Mouse (Mus musculus): ENCODE measurements at regions not wholly inside any gene's neighbourhood (a gene's known extent, or its start where the extent isn't known, plus 50 kb on each side); places are given as distances from the start of the nearest gene placed in this dataset.
A peak's percentile ranks its signal among the peaks of the same experiment; 100 is the strongest.

DNA sequence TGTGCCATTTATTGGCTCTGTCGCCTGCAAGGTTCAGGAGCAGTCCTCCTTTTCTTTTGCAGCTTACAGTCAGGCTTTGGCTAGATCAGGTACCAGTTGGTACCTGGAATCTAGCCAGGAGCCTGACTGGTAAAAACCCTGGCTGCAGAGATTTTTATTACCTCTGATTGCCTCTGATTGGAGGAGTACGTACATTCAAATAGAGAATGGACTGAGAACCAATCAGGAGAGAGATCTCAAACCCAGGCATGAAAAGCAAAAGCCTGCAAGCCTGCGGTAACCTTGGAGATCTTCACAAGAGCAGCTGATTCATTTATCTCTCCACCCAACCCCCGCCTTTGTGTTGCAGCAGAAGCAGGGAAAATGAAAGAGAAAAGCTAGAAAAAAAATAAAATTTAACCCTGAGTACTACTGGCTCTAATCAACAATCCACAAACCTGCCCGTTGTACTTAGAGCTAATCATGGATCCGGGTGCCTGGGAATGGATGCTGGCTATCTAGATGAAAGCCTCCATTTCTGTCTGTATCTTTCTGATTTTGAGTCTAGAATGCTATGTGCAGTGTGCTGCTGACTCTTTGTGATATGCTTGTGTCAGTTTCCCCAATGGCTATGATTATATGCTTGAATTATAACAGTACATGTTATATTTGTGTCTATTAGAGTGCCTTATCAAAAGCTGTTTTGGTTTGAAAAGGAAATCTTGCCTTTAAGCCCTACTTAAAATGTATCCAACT is 406.2 kb upstream of the Ndn start:
- DNase-seq = peak; percentile 81 to 93
- Histone ChIP-seq H3K4me3 (replicated peaks; ENCODE audit: insufficient read depth, low read depth, low read length) (no peak overlapping the region), H3K27ac (ENCODE audit: insufficient read depth, low read length) (peak overlapping the region; percentile 66), H3K4me1 (ENCODE audit: control insufficient read depth, insufficient read depth, low read length) (peaks cover 9% of the 10 kb centered on the region; the same call in 1 of the 2 replicates), H3K27me3 (ENCODE audit: control insufficient read depth, insufficient read depth, low read length) (no peaks in the 10 kb centered on the region)
- 30% methylated on average over 6 of the region's 6 CpGs for WGBS
- TF ChIP-seq CTCF (IDR thresholded peaks at IDR 0.05; ENCODE audit: borderline replicate concordance, insufficient read depth, low read depth, low read length) = no peak
- peak; percentile 50; the same call in 1 of the 2 replicates for TF ChIP-seq POLR2A (IDR thresholded peaks at IDR 0.05; ENCODE audit: borderline replicate concordance, insufficient read depth, low read length)

DNA sequence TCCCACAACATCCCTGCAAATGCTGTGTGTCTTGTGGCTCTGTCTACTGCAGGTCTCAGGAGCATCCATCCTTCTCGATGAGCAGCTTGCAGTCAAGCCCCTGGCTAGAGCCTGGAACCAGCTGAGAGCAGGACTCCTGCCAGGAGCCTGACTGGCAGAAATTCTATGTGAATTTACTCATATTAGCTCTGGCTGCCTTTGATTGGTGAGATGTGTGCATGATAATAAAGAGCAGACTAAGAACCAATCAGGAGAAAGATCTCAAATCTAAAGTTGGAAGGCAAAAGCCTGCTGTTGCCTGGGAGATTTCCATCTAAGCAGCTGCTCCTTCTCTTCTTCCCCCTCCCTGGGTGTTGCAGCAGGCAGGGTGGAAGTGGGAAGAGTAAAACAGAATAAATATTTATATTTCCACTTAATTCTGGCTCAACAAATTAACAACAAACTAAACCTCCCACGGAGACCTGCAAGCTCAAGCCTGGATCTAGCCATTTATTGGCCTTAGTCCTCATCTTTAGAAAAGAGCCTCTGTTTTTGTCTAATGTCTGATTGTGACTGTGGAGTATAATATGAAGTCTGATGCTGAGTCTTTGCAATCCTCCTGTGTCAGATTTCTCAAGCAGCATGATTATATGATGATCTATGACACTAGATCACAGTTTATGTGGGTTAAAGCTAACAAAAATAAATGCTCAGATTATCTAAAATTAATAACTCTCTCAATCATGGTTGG is 364.0 kb upstream of the Ndn start:
- peak overlapping the region; percentile 65 for H3K4me3 ChIP-seq (replicated peaks; ENCODE audit: insufficient read depth, low read depth, low read length)
- TF ChIP-seq POLR2A (IDR thresholded peaks at IDR 0.05; ENCODE audit: borderline replicate concordance, insufficient read depth, low read length) = peak; percentile 90
- TF ChIP-seq CTCF (IDR thresholded peaks at IDR 0.05; ENCODE audit: borderline replicate concordance, insufficient read depth, low read depth, low read length) = no peak
- 28% methylated on average over 2 of the region's 2 CpGs for WGBS
- no peaks in the 10 kb centered on the region for H3K4me1 ChIP-seq (ENCODE audit: control insufficient read depth, insufficient read depth, low read length)
- peak overlapping the region; percentile 71; the same call in 1 of the 2 replicates for H3K27ac ChIP-seq (ENCODE audit: insufficient read depth, low read length)
- DNase-seq = peak; percentile 94 to 95
- H3K27me3 ChIP-seq (ENCODE audit: control insufficient read depth, insufficient read depth, low read length) = no peaks in the 10 kb centered on the region

DNA sequence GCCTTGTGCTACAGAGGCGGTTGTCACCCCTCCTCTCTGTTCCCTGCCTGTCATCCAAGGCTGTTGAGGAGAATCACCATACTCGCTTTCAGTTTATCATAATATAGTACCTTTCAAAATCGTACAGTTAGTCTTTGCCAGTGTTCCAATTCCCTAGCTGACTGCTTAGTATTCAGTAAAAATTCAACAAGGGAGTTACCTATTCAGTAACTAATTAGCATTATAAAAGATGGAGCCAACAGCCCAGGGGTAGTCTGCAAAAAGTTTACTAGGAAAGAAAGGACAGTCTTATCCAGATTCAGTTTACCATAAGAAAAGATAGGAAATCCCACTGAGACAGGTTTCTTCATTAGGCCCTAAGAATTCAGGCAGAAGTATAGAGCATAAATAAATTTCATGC is 319.7 kb upstream of the Ndn start:
- Histone ChIP-seq H3K4me1 (ENCODE audit: control insufficient read depth, insufficient read depth, low read length) (no peaks in the 10 kb centered on the region), H3K27ac (ENCODE audit: insufficient read depth, low read length) (no peak overlapping the region), H3K4me3 (replicated peaks; ENCODE audit: insufficient read depth, low read depth, low read length) (no peak overlapping the region), H3K27me3 (ENCODE audit: control insufficient read depth, insufficient read depth, low read length) (no peaks in the 10 kb centered on the region)
- no peak for DNase-seq
- TF ChIP-seq CTCF (IDR thresholded peaks at IDR 0.05; ENCODE audit: borderline replicate concordance, insufficient read depth, low read depth, low read length) = no peak
- no peak for TF ChIP-seq POLR2A (IDR thresholded peaks at IDR 0.05; ENCODE audit: borderline replicate concordance, insufficient read depth, low read length)
- WGBS = 67% methylated on average over 3 of the region's 3 CpGs

DNA sequence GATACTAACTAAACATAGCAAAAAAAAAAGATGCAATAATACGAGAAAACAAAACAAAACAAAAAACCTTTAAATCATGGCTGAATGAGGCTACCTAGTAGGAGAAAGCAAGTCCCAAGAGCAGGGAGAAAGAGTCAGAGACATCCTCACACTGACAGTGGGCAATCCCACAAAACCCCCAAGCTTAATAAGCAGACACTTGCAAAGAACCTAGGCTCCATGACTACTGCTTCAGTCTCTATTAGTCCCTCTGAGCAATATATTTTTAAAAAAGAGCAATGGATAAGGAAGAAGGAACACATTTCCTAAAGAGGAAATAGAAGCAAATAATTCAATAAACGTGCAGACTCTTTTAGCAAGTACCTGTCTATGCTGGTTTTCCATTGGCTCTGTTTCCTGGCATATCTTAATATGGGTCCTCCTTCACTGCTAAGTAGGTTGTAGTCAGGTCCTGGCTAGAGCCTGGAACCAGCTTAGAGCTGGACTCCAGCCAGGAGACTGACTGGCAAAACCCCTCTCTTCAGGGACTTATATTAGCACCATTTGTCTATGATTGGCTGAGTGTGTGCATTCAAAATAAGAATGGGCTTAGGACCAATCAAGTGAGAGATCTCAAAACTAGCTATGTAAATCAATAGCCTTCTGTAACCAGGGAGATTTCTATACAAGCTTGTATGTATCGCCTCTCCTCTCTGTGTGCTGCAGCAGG is 300.5 kb upstream of the Ndn start:
- Histone ChIP-seq H3K4me3 (replicated peaks; ENCODE audit: insufficient read depth, low read depth, low read length) (no peak overlapping the region), H3K4me1 (ENCODE audit: control insufficient read depth, insufficient read depth, low read length) (no peaks in the 10 kb centered on the region), H3K27ac (ENCODE audit: insufficient read depth, low read length) (no peak overlapping the region), H3K27me3 (ENCODE audit: control insufficient read depth, insufficient read depth, low read length) (no peaks in the 10 kb centered on the region)
- TF ChIP-seq CTCF (IDR thresholded peaks at IDR 0.05; ENCODE audit: borderline replicate concordance, insufficient read depth, low read depth, low read length) (no peak), POLR2A (IDR thresholded peaks at IDR 0.05; ENCODE audit: borderline replicate concordance, insufficient read depth, low read length) (no peak)
- DNase-seq = peak in 1 of 2 experiments; percentile 15
- 36% methylated on average over 3 of the region's 3 CpGs for WGBS

DNA sequence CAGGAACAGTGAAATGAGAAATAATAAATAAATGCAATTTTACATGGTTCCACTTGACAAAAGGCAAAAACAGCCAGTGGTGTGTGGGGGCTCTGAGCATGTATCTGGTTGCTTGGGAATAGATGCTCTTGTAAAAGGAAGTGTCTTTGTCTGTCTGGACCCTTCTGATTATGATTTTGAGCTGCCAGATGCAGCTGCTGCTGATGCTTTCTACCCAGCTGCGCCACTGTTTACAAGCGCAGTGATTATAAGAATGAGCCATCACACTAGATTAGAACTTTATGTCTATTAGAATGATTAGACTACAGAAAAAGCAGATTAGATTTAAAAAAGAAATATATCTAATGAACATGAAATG is 299.9 kb upstream of the Ndn start:
- no peak overlapping the region for H3K4me3 ChIP-seq (replicated peaks; ENCODE audit: insufficient read depth, low read depth, low read length)
- WGBS = 59% methylated on average over 2 of the region's 2 CpGs
- H3K27ac ChIP-seq (ENCODE audit: insufficient read depth, low read length) = no peak overlapping the region
- H3K27me3 ChIP-seq (ENCODE audit: control insufficient read depth, insufficient read depth, low read length) = no peaks in the 10 kb centered on the region
- H3K4me1 ChIP-seq (ENCODE audit: control insufficient read depth, insufficient read depth, low read length) = no peaks in the 10 kb centered on the region
- TF ChIP-seq CTCF (IDR thresholded peaks at IDR 0.05; ENCODE audit: borderline replicate concordance, insufficient read depth, low read depth, low read length) (no peak), POLR2A (IDR thresholded peaks at IDR 0.05; ENCODE audit: borderline replicate concordance, insufficient read depth, low read length) (no peak)
- DNase-seq = no peak

- DNase-seq = peak; percentile 9 to 32
- Histone ChIP-seq H3K27me3 (ENCODE audit: control insufficient read depth, insufficient read depth, low read length) (no peaks in the 10 kb centered on the region), H3K4me1 (ENCODE audit: control insufficient read depth, insufficient read depth, low read length) (no peaks in the 10 kb centered on the region), H3K4me3 (replicated peaks; ENCODE audit: insufficient read depth, low read depth, low read length) (no peak overlapping the region), H3K27ac (ENCODE audit: insufficient read depth, low read length) (no peak overlapping the region)
- TF ChIP-seq CTCF (IDR thresholded peaks at IDR 0.05; ENCODE audit: borderline replicate concordance, insufficient read depth, low read depth, low read length) (no peak), POLR2A (IDR thresholded peaks at IDR 0.05; ENCODE audit: borderline replicate concordance, insufficient read depth, low read length) (no peak)
- WGBS = 42% methylated on average over 1 of the region's 1 CpGs
Observed at GRCm38 (mm10) chr7:62078607-62079006, 267.8 kb upstream of the Ndn start.

DNA sequence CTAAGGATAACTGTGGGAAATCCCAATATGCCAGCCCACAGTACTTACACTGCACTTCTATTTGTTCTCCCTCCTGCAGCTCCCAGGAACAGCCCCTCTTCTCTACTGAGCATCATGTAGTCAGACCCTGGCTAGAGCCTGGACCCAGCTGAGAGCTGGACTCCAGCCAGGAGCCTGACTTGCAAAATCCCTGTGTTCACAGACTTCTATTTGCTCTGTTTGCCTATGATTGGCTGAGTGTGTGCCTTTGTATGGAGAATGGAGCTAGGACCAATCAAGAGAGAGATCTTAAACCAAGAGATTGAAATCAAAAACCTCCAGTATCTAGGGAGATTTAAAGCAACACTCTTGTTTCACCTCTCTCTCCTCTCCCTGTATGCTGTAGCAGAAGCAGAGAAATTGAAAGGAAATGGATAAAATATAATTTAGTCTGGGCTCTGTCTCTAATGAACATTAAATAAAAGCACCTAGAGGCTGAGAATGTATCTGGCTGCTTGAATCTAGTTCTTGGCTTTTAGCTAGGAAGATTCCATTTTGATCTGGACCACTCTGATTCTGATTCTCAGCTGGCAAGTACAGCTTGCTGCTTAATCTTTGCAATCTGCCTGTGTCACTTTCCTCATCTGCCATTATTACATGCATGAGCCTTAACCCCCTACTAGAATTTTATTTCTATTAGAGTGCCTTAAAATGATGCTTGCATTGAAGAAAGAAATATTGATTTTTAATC is 261.1 kb upstream of the Ndn start:
- no peak for TF ChIP-seq CTCF (IDR thresholded peaks at IDR 0.05; ENCODE audit: borderline replicate concordance, insufficient read depth, low read depth, low read length)
- no peak for TF ChIP-seq POLR2A (IDR thresholded peaks at IDR 0.05; ENCODE audit: borderline replicate concordance, insufficient read depth, low read length)
- Histone ChIP-seq H3K27me3 (ENCODE audit: control insufficient read depth, insufficient read depth, low read length) (no peaks in the 10 kb centered on the region), H3K4me1 (ENCODE audit: control insufficient read depth, insufficient read depth, low read length) (no peaks in the 10 kb centered on the region), H3K4me3 (replicated peaks; ENCODE audit: insufficient read depth, low read depth, low read length) (no peak overlapping the region), H3K27ac (ENCODE audit: insufficient read depth, low read length) (no peak overlapping the region)
- DNase-seq = peak; percentile 31 to 51
